Mouse (Mus musculus) liver, embryonic 13.5 days (tissue): ENCODE measurements around the gene Rap2c. TPM values are rescaled to one million over a fixed set of nuclear protein-coding genes. Genes with fewer than 3 reads are reported as not detected.

Experiments
- ATAC-seq: fragments of 200-750 bp; cut with Nextera tagmentation; 2 replicates; pipeline ENCODE4 v1.8.0; 2017; ENCODE audit warnings: low read depth, mild to moderate bottlenecking, moderate number of reproducible peaks, moderate library complexity
- DNase-seq: peaks from one replicate; pipeline ENCODE4 v3.0.0; 2022
- H3K27ac ChIP-seq: fragments of 300-500 bp; sonication (generic); 2 replicates; pipeline ENCODE4 v1.5.1; 2015; ENCODE audit warnings: moderate library complexity, mild to moderate bottlenecking, inconsistent platforms
- H3K27me3 ChIP-seq: fragments of 300-500 bp; sonication (generic); 2 replicates; pipeline ENCODE4 v1.6.1; 2015; ENCODE audit warnings: mild to moderate bottlenecking, inconsistent platforms
- H3K36me3 ChIP-seq: fragments of 300-500 bp; sonication (generic); 2 replicates; pipeline ENCODE4 v1.6.1; 2015; ENCODE audit warnings: mild to moderate bottlenecking, inconsistent platforms
- H3K4me1 ChIP-seq: fragments of 300-500 bp; sonication (generic); replicated peaks from 2 replicates; pipeline ENCODE4 v1.6.1; 2015; ENCODE audit warnings: inconsistent platforms
- H3K4me2 ChIP-seq: fragments of 300-500 bp; sonication (generic); 2 replicates; pipeline ENCODE4 v1.6.1; 2015; ENCODE audit warnings: inconsistent platforms, mild to moderate bottlenecking, moderate library complexity
- H3K4me3 ChIP-seq: fragments of 300-500 bp; sonication (generic); replicated peaks from 2 replicates; pipeline ENCODE4 v1.5.1; 2015; ENCODE audit warnings: mild to moderate bottlenecking, inconsistent platforms
- H3K9ac ChIP-seq: fragments of 300-500 bp; sonication (generic); 2 replicates; pipeline ENCODE4 v1.6.1; 2015; ENCODE audit warnings: mild to moderate bottlenecking, inconsistent platforms
- H3K9me3 ChIP-seq: fragments of 300-500 bp; sonication (generic); replicated peaks from 2 replicates; pipeline ENCODE4 v1.6.1; 2016; ENCODE audit warnings: inconsistent platforms
- WGBS: fragments of 180-500 bp; shearing (Covaris S2); methylation state at CpG from one replicate; pipeline ENCODE4 v1.1.7; 2015; ENCODE audit not compliant: insufficient replicate concordance; 5-methylcytosine and 5-hydroxymethylcytosine counted together
- polyA plus RNA-seq: library from polyadenylated mRNA; unstranded; fragments of >200 nt; fragmentation: Nextera tagmentation; extraction: Ambion mirVana; gene quantifications from 2 replicates; pipeline ENCODE4 v1.2.1, GENCODE M21; 2015

The Rap2c gene
- 9.2 and 11.8 TPM in 2 replicates for polyA plus RNA-seq

DNA sequence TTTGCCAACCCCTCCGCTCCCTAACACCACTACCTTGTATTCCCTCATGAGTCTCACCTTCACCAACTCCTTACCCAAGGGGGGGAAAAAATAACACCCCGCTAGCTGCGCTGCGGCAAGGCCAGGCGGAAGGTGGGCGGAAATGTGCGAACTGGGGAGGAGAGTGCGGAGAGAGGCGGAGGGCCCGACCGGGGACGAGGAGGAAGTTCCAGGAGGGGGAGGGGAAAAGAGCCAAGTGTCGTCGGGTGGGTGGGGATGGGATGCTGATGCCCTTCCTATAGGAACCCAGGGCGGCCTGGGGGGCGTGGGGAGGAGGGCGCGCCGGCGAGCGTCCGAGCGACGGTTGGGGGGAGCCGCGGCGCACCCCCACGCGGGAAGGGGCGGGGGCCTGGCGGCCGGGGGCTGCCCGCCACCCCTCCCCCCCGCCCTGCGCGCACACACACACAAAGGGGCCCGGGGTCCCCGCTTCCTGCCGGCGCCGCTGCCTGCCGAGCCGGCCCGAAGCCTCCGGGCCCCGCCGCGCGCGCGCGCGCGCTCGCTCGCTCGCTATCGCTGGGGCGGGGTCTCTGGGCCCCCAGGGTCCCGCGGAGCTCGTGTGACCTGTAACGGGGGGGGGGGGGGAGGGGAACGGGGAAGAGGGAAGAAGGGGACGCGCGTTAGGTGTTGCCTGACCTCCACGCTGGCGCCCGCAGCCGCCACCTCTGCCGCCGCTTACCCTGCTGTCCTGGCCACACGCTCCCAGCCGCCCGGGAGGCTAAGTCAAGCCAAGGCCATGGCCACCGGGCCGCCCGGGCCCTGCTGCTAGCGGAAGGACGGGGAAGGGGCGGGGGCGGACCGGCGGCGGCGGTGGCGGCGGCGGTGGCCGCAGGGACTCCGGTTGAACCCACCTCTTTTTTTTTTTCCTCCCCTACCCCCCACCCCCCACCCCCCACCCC lies at the start of gene Rap2c:
Gene Rap2c (minus strand): TSS at position 168 of the 935 bp plus-strand sequence.
- no peaks in the 10 kb centered on the region for H3K27me3 ChIP-seq
- peaks cover 4% of the 10 kb centered on the region; the same call in 1 of the 2 replicates for H3K36me3 ChIP-seq
- H3K4me3 ChIP-seq = peak within 1 kb of the TSS; percentile 69
- peak within 1 kb of the TSS; percentile 67 for H3K4me2 ChIP-seq
- H3K4me1 ChIP-seq = peaks cover 17% of the 10 kb centered on the region
- WGBS = 28% methylated on average over 30 of the region's 92 CpGs
- DNase-seq = peak; percentile 44
- no peaks in the 10 kb centered on the region for H3K9me3 ChIP-seq
- peak within 1 kb of the TSS; percentile 91 for H3K27ac ChIP-seq
- ATAC-seq = peak; percentile 72
- H3K9ac ChIP-seq = peak within 1 kb of the TSS; percentile 77

DNA sequence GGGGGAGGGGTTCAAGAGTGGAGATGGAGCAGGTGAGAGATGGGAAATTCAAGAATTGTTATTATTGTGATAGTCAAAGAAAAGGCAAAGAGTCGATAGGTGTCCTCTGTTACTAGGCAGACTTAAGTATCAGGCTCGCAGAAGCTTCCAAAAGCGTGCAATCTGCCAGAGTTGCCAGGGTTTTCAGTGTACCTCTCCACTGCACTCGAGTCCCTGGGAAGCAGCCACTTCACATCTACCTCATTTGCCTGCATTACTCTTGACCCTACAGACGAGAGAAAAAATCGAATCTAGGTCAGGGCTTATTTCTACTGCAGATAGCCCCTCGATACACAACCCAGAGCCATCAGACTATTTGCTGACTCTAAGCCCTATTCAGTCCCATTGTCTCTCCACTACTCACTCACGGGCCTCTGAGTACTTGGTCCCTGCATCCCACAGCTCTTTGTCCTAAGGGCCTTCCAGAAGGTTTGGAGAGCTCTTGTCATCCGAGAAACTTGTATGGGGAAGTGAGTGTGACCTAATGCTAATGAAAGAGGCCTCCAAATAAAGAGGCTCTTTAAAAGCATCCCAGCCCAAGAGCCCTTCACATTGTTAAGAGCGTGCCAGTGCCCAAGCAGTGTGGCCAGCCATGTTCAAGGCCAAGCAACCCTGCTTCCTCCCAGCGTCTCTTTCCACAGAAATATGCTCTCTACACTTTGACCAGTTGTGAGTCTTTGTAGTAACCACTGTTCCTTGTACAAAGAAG lies 48.9 kb upstream of the Rap2c start:
- H3K36me3 ChIP-seq = no peaks in the 10 kb centered on the region
- ATAC-seq (no peak), DNase-seq (no peak)
- no peak overlapping the region for H3K4me2 ChIP-seq
- WGBS = 57% methylated on average over 11 of the region's 11 CpGs
- H3K4me3 ChIP-seq = no peak overlapping the region
- H3K27me3 ChIP-seq = no peaks in the 10 kb centered on the region
- no peaks in the 10 kb centered on the region for H3K9me3 ChIP-seq
- no peak overlapping the region for H3K27ac ChIP-seq
- no peak overlapping the region for H3K9ac ChIP-seq
- no peaks in the 10 kb centered on the region for H3K4me1 ChIP-seq

DNA sequence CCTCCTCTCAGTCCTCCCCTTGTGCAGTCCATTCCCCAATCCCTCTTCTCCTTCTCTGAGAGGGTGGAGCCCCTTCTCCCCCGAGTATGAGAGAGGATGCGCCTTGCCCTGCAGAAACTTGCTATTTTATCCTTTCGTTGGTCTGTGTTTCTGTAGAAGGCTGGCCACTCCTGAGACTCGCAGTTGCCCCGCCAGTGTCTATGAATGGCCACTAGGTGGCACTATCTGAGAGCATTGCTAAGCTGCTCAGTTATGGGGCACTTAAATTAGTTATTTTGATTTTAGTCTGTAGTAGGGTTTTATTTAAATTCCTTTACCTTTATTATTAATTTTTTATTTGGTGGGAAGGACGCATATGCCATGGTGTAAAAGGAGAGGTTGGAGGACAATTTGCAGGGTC lies 48.0 kb upstream of the Rap2c start:
- Histone ChIP-seq H3K4me2 (no peak overlapping the region), H3K4me1 (no peaks in the 10 kb centered on the region), H3K9ac (no peak overlapping the region), H3K27ac (no peak overlapping the region), H3K36me3 (no peaks in the 10 kb centered on the region), H3K27me3 (no peaks in the 10 kb centered on the region), H3K4me3 (no peak overlapping the region), H3K9me3 (no peaks in the 10 kb centered on the region)
- ATAC-seq = no peak
- WGBS = 7% methylated on average over 6 of the region's 6 CpGs
- DNase-seq = peak; percentile 5

DNA sequence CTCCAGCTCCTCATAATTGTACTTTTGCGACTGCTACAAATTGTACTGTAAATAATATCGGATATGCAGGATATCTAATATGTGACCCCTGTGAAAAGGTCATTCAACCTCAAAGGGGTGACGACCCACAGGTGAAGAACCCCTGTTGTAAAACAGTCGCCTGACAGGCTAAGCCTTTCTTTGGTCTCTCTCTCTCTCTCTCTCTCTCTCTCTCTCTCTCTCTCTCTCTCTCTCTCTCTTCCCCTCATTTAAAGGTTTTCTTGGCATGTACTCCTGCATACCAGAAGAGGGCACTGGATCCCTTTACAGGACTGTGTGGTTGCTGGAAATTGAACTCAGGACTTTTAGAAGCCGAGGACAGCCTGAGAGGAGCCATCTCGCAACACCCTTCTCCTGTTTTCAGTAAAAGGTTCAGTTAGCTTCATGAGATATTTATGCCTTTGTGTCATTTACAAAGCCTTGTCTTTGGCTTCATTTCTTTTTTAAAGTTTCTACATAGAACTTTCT lies 47.4 kb upstream of the Rap2c start:
- H3K4me1 ChIP-seq = no peaks in the 10 kb centered on the region
- H3K9me3 ChIP-seq = no peaks in the 10 kb centered on the region
- H3K36me3 ChIP-seq = no peaks in the 10 kb centered on the region
- 47% methylated on average over 6 of the region's 6 CpGs for WGBS
- no peak for ATAC-seq
- H3K27ac ChIP-seq = no peak overlapping the region
- no peak overlapping the region for H3K4me2 ChIP-seq
- no peak overlapping the region for H3K4me3 ChIP-seq
- H3K9ac ChIP-seq = no peak overlapping the region
- no peaks in the 10 kb centered on the region for H3K27me3 ChIP-seq
- DNase-seq = no peak

DNA sequence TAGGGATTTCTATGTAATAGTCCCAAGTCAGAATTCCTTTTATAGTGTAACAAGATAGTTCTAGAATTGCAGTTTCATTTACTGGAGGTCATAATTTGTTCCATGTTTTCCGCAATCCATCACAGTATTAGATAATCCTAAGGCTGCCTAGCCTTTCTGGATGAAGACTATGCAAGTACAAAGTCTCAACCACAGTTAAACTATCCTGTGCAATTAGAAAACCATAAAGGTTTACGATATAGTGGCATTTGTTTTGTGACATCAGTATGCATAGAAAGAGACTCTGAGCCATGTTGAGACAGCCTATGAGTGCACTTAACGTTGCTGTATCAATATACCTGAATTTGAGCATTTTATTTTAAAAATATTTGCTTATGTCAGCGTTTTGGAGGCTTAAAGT lies 42.4 kb upstream of the Rap2c start:
- no peak for DNase-seq
- no peaks in the 10 kb centered on the region for H3K4me1 ChIP-seq
- WGBS = 46% methylated on average over 4 of the region's 4 CpGs
- no peak for ATAC-seq
- no peak overlapping the region for H3K4me2 ChIP-seq
- H3K4me3 ChIP-seq = no peak overlapping the region
- H3K27me3 ChIP-seq = no peaks in the 10 kb centered on the region
- H3K9ac ChIP-seq = no peak overlapping the region
- no peaks in the 10 kb centered on the region for H3K36me3 ChIP-seq
- no peaks in the 10 kb centered on the region for H3K9me3 ChIP-seq
- no peak overlapping the region for H3K27ac ChIP-seq

DNA sequence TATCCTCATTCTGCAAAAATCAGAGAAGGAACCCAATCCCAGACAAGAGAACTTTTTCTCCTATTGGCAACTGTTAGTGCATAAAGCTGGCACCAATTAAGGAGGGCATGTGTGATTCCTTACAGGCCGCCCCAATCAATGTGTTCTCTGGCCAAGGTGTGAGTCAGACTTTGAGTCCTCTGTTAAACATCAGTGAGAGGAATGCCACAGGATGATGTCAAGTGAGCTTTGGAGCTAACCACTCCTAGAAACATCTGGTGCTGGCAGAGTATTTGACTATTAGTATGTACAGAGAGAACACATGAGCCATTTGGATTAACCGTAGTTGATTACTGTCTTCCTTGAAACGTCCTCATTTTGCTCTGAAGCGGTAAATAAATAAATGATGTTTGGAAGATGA lies 40.9 kb upstream of the Rap2c start:
- Histone ChIP-seq H3K9ac (no peak overlapping the region), H3K36me3 (no peaks in the 10 kb centered on the region), H3K9me3 (no peaks in the 10 kb centered on the region), H3K4me3 (no peak overlapping the region), H3K27me3 (no peaks in the 10 kb centered on the region), H3K27ac (no peak overlapping the region), H3K4me2 (no peak overlapping the region), H3K4me1 (no peaks in the 10 kb centered on the region)
- DNase-seq (no peak), ATAC-seq (no peak)
- WGBS = 67% methylated on average over 4 of the region's 4 CpGs

DNA sequence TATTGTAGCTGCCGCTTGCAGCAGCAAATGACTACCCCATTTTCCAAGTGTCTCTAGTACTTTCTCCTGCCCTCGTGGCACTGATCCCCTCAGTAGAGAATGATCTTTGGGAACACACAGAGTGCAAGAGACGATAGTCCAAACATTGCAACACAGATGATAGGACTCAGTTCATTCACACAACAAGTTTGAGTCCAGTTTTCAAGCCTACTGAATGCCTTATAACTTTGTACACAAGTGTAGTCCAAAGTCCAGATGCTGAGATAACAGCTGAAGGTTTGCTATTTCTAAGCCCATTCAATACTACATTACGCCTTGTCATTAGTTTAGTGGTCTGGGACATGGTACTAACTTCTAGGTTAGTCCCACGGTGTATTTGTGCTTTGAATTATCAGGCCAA lies 40.5 kb upstream of the Rap2c start:
- H3K27ac ChIP-seq = no peak overlapping the region
- no peak overlapping the region for H3K4me2 ChIP-seq
- H3K36me3 ChIP-seq = no peaks in the 10 kb centered on the region
- no peak overlapping the region for H3K9ac ChIP-seq
- DNase-seq (no peak), ATAC-seq (no peak)
- H3K9me3 ChIP-seq = no peaks in the 10 kb centered on the region
- no peaks in the 10 kb centered on the region for H3K27me3 ChIP-seq
- H3K4me1 ChIP-seq = no peaks in the 10 kb centered on the region
- H3K4me3 ChIP-seq = no peak overlapping the region
- 65% methylated on average over 5 of the region's 5 CpGs for WGBS

DNA sequence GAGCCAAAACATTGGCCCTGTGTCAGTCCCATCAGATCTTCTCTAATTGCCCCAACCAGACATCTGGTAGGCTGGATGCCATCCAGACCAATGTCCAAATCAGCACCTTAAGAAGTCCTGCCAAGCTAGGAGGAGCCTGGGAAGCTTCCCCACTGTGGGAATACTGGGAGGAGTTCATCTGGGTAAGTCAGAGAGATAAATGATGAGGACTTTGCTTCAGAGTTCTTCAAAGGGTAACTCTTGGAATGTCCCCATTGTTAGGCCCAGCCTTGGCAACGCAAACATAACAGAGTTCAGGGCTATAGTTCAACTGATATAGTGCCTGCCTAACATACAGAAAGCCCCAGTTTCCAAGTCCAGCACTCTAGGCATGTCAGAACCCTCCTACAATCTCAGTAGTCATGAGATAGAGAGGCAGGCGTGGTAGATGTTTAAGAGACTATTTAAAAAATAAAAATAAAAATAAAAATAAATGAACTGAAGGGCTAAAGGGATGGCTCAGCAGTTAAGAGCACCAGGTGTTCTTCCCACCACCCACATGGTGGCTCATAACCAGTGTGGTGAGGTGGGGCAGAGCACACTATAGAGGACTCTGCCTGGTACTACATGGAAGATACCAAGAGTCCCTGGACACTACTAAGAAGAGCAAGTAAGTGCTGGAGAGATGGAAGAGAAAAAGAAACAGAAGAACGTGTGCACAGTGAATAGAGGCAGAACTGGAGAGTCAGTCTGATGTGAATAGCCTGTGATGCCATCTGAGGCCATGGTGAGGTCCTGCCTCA lies 34.1 kb upstream of the Rap2c start:
- Histone ChIP-seq H3K9me3 (no peaks in the 10 kb centered on the region), H3K4me3 (no peak overlapping the region), H3K27me3 (no peaks in the 10 kb centered on the region), H3K36me3 (no peaks in the 10 kb centered on the region), H3K4me2 (no peak overlapping the region), H3K4me1 (no peaks in the 10 kb centered on the region), H3K27ac (no peak overlapping the region), H3K9ac (no peak overlapping the region)
- DNase-seq (no peak), ATAC-seq (no peak)
- 48% methylated on average over 3 of the region's 3 CpGs for WGBS

DNA sequence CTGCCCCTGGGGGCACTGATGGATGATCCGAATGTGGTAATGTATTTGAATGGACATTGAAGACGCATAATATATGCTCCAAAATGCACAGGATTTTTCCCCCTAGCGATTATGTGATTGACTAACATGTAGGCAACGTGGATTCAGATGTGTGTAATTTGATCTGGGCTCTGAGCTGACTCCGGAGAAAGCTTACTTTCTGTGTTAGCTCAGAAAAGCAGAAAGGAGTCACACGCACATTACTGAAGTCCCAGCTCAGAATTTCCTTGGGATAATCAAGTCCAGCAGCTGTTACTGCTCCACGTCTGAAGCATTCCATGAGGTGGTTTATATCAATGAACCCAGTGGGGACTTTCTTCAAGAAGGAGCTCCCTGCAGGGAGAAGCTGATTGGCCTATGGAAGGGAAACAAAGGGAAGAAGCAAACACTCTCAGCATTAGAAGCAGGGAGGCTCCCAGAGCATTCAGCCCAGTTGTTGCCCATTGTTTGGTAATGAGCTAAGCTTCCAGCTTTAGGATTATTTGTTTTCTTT lies 17.9 kb upstream of the Rap2c start:
- H3K4me1 ChIP-seq = no peaks in the 10 kb centered on the region
- DNase-seq (no peak), ATAC-seq (no peak)
- no peak overlapping the region for H3K4me2 ChIP-seq
- WGBS = 38% methylated on average over 7 of the region's 7 CpGs
- H3K9ac ChIP-seq = no peak overlapping the region
- H3K9me3 ChIP-seq = no peaks in the 10 kb centered on the region
- no peak overlapping the region for H3K4me3 ChIP-seq
- no peaks in the 10 kb centered on the region for H3K27me3 ChIP-seq
- H3K27ac ChIP-seq = no peak overlapping the region
- H3K36me3 ChIP-seq = no peaks in the 10 kb centered on the region

DNA sequence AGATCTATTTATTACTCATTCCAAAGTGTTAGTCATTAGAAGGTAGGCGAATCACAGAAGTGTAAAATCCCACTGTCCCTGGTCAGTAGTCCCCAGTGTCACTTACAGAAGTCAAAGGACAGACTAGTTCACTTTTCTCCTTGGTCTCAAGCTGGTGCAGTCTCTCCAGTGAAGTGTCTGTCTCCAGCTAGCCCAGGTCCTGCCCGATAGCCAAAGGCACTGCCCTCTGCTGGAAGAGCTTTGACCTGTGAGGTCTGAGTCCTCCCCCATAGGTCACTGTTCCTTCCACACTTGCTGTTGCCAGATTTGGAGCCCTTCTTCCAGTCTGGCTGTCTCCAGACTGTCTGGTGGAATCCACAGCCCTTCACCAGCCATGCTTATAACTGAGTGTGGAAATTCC lies 2.1 kb upstream of the Rap2c start:
- peak; percentile 22 for DNase-seq
- 25% methylated on average over 2 of the region's 2 CpGs for WGBS
- H3K27ac ChIP-seq = no peak overlapping the region; the same call in none of the 2 replicates
- peak overlapping the region; percentile 67 for H3K4me2 ChIP-seq
- H3K4me3 ChIP-seq = 0 out of 2 replicates have a peak overlapping the region, but pooled peaks have one; percentile 69
- ATAC-seq = no peak
- H3K9ac ChIP-seq = no peak overlapping the region; the same call in 1 of the 2 replicates
- H3K9me3 ChIP-seq = no peaks in the 10 kb centered on the region
- H3K4me1 ChIP-seq = peaks cover 17% of the 10 kb centered on the region
- peaks cover 2% of the 10 kb centered on the region; the same call in 1 of the 2 replicates for H3K36me3 ChIP-seq
- no peaks in the 10 kb centered on the region for H3K27me3 ChIP-seq
